Mouse (Mus musculus): ENCODE measurements around the gene Med13l. TPM values are rescaled to one million over a fixed set of nuclear protein-coding genes. Genes with fewer than 3 reads are reported as not detected.

The Med13l gene
- polyA plus RNA-seq, 1 experiment from 2014 or later, result 9.3 TPM

DNA sequence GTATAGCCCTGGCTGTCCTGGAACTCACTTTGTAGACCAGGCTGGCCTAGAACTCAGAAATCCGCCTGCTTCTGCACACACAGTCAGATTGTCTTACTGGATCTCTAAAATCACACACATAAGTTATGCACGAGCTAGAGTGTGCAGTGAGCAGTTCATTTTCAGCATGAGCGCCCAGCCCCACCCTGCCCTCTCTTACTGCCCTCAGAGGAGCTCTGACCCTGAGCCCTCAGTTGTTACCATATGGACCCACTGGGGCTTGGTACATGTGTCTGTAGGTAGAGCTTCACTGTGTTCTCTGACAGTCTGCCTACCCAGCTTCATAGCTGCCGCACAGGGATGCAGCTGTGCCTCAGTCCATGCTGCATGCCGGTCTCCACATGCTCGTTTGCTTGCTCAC is 15.4 kb downstream of the Med13l start:
- no peak overlapping the region for H3K27ac ChIP-seq
- WGBS, result 86% methylated on average over 6 of the region's 6 CpGs
- H3K36me3 ChIP-seq, result no peaks in the 10 kb centered on the region
- H3K9me3 ChIP-seq, result no peaks in the 10 kb centered on the region
- no peak overlapping the region for H3K9ac ChIP-seq
- peaks cover 29% of the 10 kb centered on the region for H3K4me1 ChIP-seq
- H3K4me3 ChIP-seq, result no peak overlapping the region
- H3K27me3 ChIP-seq, result no peaks in the 10 kb centered on the region
- no peak for ATAC-seq (ENCODE audit: borderline replicate concordance, extremely low read depth, low FRiP score, low TSS enrichment)
- H3K4me2 ChIP-seq, result no peak overlapping the region

DNA sequence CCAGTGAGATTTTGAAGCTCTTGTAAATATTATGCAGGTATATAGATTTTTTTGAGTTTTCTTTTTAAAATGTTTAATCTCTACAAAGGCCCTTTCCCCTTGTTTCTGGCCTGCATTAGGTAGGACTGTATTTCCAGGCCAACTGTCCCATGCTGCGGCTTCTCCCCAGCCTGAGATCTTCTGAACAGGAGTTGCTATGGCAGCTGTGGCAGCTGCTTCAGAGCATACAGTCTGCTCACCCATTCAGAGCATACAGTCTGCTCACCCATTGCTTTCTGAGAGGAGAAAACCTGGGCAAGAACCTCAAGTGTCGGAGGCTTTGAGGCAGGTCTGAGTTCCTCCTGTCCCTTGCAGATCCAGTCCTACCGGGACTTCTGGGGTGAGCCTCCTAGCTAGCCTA is 16.3 kb downstream of the Med13l start:
- no peak overlapping the region for H3K9ac ChIP-seq
- H3K4me3 ChIP-seq, result no peak overlapping the region
- H3K4me2 ChIP-seq, result no peak overlapping the region
- peaks cover 29% of the 10 kb centered on the region for H3K4me1 ChIP-seq
- no peak for ATAC-seq (ENCODE audit: borderline replicate concordance, extremely low read depth, low FRiP score, low TSS enrichment)
- H3K9me3 ChIP-seq, result no peaks in the 10 kb centered on the region
- no peaks in the 10 kb centered on the region for H3K36me3 ChIP-seq
- H3K27me3 ChIP-seq, result no peaks in the 10 kb centered on the region
- no peak overlapping the region for H3K27ac ChIP-seq
- 50% methylated on average over 3 of the region's 3 CpGs for WGBS

- H3K4me1 ChIP-seq, result peaks cover 19% of the 10 kb centered on the region
- no peak overlapping the region for H3K27ac ChIP-seq
- H3K4me2 ChIP-seq, result no peak overlapping the region
- no peaks in the 10 kb centered on the region for H3K9me3 ChIP-seq
- no peaks in the 10 kb centered on the region for H3K36me3 ChIP-seq
- ATAC-seq (ENCODE audit: borderline replicate concordance, extremely low read depth, low FRiP score, low TSS enrichment), result no peak
- no peak overlapping the region for H3K9ac ChIP-seq
- H3K27me3 ChIP-seq, result no peaks in the 10 kb centered on the region
- 58% methylated on average over 4 of the region's 4 CpGs for WGBS
- H3K4me3 ChIP-seq, result no peak overlapping the region
Observed at GRCm38 (mm10) chr5:118585355-118585754, 24.9 kb downstream of the Med13l start.

DNA sequence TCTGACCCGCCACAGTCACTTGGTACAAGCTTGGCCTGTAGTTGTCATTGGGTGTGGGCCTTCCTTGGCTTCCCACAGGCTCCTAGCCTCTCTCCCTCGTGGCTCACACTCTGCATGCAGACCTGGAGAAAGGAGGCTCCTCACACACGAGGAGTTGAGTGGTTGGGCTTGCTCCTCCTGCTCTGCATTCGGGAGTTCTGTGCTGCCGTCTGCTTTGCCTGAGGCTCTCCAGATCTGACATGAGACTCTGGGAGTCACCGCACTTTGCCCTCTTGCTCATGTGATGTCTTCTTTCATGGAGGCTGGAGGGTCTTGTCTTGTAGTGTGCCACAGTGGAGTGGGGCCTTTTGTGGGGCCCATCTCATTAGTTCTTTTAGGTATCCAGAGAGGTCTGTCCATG is 26.1 kb downstream of the Med13l start:
- 46% methylated on average over 6 of the region's 6 CpGs for WGBS
- no peak for ATAC-seq (ENCODE audit: borderline replicate concordance, extremely low read depth, low FRiP score, low TSS enrichment)
- H3K27ac ChIP-seq, result no peak overlapping the region
- no peak overlapping the region for H3K4me2 ChIP-seq
- no peaks in the 10 kb centered on the region for H3K9me3 ChIP-seq
- no peaks in the 10 kb centered on the region for H3K27me3 ChIP-seq
- peaks cover 32% of the 10 kb centered on the region for H3K4me1 ChIP-seq
- H3K4me3 ChIP-seq, result no peak overlapping the region
- no peaks in the 10 kb centered on the region for H3K36me3 ChIP-seq
- H3K9ac ChIP-seq, result no peak overlapping the region

DNA sequence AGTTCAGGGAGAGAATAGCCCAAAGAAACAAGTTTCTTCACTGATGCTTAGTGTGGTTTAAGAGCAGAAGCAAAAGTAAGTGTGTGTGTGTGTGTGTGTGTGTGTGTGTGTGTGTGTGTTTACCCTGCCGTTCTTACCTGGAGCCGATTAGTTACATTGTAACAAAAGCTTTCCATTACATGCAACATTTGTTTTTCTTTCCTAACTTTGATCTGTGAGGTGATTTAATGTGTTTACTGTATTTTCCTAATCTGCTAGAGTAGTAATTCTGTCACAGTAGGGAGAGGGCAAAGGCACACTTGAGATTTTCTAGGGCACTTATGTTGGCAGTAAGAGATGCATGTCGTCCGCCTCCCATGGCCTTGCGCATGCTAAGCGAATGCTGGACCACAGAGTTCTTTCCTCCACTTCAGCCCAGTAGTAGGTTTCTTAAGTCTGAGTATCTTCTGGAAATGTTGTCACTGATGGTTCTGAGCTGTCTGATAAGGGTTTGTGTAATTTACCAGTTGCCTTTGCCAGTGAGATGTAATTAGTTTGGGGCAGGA is 28.0 kb downstream of the Med13l start:
- no peaks in the 10 kb centered on the region for H3K9me3 ChIP-seq
- WGBS, result 50% methylated on average over 6 of the region's 6 CpGs
- no peak overlapping the region for H3K9ac ChIP-seq
- peaks cover 41% of the 10 kb centered on the region for H3K4me1 ChIP-seq
- H3K27me3 ChIP-seq, result no peaks in the 10 kb centered on the region
- H3K4me3 ChIP-seq, result no peak overlapping the region
- ATAC-seq (ENCODE audit: borderline replicate concordance, extremely low read depth, low FRiP score, low TSS enrichment), result no peak
- H3K4me2 ChIP-seq, result no peak overlapping the region
- no peak overlapping the region for H3K27ac ChIP-seq
- H3K36me3 ChIP-seq, result no peaks in the 10 kb centered on the region

DNA sequence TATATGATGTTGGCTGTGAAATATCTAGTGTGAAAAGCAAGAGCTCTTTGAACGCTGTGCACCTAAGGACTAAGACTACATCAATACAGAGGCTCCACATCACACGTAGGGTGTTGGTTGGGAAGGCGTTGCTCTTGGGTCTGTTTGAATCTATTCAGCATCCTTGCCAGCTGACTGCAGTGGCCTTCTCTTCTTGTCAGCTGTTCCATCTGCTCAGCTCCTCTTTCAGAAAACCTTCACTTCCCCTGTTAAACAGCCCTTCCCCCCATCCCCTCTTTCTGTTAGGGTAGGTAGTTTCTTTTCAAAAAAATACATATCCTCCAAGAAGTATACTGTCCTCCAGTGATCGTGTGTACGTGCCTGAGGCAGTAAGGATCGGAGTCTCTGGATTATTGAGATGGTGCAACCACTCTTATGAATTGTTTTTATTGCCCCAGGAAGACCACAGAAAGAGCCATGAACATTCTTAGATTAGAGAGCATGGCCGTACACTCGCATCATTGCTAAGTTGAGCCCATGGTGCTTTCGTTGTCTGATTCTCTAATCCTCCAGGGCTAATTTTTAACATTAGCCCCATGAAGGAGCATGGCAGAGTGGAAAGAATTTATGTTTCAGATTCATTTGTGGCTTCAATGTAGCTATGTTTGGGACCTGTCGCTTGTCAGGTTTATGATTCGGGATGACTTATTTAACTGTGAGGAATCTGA is 28.9 kb downstream of the Med13l start:
- Histone ChIP-seq H3K4me1 (peaks cover 41% of the 10 kb centered on the region), H3K9me3 (no peaks in the 10 kb centered on the region), H3K36me3 (no peaks in the 10 kb centered on the region), H3K4me3 (no peak overlapping the region), H3K27ac (no peak overlapping the region), H3K27me3 (no peaks in the 10 kb centered on the region), H3K4me2 (no peak overlapping the region), H3K9ac (no peak overlapping the region)
- no peak for ATAC-seq (ENCODE audit: borderline replicate concordance, extremely low read depth, low FRiP score, low TSS enrichment)
- 75% methylated on average over 11 of the region's 11 CpGs for WGBS

DNA sequence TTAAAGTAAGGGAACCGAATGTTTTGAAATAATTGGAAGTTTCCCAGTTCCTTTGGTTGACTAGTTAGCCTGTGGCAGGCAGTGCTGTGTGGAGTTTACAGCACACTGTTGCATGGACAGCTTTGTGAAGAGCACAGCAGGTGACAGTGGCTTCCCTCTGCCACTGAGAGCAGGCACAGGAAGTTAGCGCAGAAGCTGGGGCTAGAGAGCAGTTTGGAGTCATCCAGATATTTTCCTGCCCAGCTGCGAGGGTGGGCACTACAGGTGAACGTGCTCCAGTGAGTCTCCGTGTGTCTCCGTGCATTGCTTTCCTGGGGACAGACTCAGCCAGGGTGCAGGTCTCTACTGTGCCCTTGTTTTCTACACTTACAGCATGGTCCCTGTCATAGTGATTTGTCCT is 30.4 kb downstream of the Med13l start:
- Histone ChIP-seq H3K27me3 (no peaks in the 10 kb centered on the region), H3K4me1 (peaks cover 41% of the 10 kb centered on the region), H3K4me3 (no peak overlapping the region), H3K36me3 (no peaks in the 10 kb centered on the region), H3K4me2 (no peak overlapping the region), H3K9ac (no peak overlapping the region), H3K27ac (no peak overlapping the region), H3K9me3 (no peaks in the 10 kb centered on the region)
- WGBS, result 31% methylated on average over 6 of the region's 6 CpGs
- ATAC-seq (ENCODE audit: borderline replicate concordance, extremely low read depth, low FRiP score, low TSS enrichment), result no peak

DNA sequence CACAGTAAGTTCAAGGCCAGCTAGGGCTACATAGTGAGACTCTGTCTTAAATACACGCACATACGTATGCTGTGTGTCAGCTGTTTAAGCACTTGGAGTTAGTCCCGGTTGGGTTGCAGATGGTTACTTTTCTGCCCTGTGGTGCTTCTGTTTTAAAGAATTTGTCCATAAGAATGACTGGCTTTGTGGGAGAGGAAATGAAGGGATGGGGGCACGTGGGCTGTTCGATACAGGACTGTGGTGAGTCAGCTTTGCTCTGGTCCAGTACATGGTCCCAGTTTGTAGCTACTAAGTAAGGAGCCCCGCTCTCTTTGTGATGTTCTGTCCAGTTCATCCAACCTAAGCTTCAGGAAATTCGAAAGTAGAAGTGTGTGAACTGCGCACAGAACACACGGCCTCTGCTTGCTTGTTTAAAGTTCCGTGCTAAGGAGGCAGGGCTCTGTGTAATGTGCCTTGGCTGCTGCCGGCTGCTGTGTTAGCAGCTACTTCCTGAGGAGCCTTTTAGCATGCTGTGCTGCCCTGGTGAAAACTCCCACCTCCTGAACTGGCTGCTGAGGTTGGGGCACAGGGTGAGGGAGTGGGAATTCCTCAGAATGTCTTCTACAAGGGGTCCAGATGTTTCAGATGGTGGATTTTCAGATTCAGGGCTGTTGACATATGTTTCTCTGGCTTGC is 31.5 kb downstream of the Med13l start:
- no peak overlapping the region for H3K9ac ChIP-seq
- no peaks in the 10 kb centered on the region for H3K36me3 ChIP-seq
- peak overlapping the region; percentile 34 for H3K4me2 ChIP-seq
- H3K9me3 ChIP-seq, result no peaks in the 10 kb centered on the region
- H3K4me3 ChIP-seq, result no peak overlapping the region
- WGBS, result 16% methylated on average over 11 of the region's 11 CpGs
- peaks cover 41% of the 10 kb centered on the region for H3K4me1 ChIP-seq
- no peaks in the 10 kb centered on the region for H3K27me3 ChIP-seq
- no peak overlapping the region for H3K27ac ChIP-seq
- no peak for ATAC-seq (ENCODE audit: borderline replicate concordance, extremely low read depth, low FRiP score, low TSS enrichment)

DNA sequence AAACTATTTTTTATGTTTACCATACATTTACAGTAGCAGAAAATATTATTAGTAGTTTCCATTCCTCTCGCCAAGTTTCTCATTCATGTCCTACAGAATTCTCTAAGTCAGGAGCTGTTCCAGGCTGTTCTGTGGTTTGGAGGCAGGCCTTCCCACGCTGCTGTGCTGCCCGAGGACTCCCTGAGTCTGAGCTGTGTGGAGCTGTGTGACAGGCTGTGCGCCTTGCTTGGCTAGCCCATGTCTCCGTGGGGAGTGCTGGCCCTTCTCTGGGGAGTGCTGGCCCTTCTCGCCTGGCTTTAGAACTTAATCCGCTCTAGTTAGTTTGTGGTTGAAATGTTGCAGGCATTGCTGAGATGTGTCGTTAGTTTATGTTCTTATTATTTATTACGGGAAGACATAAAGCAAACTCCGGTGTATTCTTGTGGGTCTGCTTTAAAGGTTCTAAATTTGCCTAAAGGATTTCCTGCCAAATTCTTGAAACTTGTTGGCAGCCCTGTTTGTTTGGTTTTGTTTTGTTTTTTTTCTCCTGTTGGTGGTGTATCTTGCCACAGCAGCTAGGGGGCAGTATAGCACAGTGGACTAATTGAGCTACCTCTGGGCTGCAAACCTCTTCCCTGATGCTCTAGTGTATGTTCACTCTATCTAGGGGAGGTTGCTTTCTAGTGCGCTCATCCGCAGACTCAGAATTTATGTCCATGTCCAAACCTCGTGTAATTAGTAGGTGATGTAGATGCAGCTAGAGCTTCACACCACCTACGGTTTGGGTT is 34.2 kb downstream of the Med13l start:
- WGBS, result 59% methylated on average over 14 of the region's 14 CpGs
- Histone ChIP-seq H3K4me3 (no peak overlapping the region), H3K4me2 (no peak overlapping the region), H3K36me3 (no peaks in the 10 kb centered on the region), H3K4me1 (peaks cover 27% of the 10 kb centered on the region), H3K9me3 (no peaks in the 10 kb centered on the region), H3K27ac (0 out of 2 replicates have a peak overlapping the region, but pooled peaks have one; percentile 19), H3K9ac (no peak overlapping the region), H3K27me3 (no peaks in the 10 kb centered on the region)
- ATAC-seq (ENCODE audit: borderline replicate concordance, extremely low read depth, low FRiP score, low TSS enrichment), result no peak

DNA sequence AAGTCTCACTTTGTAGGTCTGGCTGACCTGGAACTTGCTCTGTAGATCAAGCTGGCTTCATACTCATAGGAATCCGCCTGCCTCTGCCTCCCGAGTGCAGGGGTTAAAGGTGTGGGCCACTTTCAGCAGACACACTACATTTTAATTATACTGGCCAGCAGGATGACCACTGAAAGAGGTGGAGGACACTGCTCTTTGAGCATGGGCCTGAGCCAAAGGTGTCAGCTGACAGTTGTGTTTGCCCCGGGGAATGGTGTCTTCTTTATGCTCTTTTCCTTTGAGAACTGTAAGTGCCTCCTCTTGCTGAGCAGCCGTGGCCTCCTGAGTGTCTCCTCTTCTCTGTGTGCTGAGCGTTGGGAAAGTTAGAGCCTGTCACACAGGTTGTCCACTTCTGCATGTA is 35.4 kb downstream of the Med13l start:
- H3K36me3 ChIP-seq, result no peaks in the 10 kb centered on the region
- H3K9me3 ChIP-seq, result no peaks in the 10 kb centered on the region
- H3K4me3 ChIP-seq, result no peak overlapping the region
- H3K4me1 ChIP-seq, result peaks cover 24% of the 10 kb centered on the region
- no peak overlapping the region for H3K9ac ChIP-seq
- H3K4me2 ChIP-seq, result no peak overlapping the region
- no peak overlapping the region for H3K27ac ChIP-seq
- 75% methylated on average over 5 of the region's 5 CpGs for WGBS
- ATAC-seq (ENCODE audit: borderline replicate concordance, extremely low read depth, low FRiP score, low TSS enrichment), result no peak
- no peaks in the 10 kb centered on the region for H3K27me3 ChIP-seq

DNA sequence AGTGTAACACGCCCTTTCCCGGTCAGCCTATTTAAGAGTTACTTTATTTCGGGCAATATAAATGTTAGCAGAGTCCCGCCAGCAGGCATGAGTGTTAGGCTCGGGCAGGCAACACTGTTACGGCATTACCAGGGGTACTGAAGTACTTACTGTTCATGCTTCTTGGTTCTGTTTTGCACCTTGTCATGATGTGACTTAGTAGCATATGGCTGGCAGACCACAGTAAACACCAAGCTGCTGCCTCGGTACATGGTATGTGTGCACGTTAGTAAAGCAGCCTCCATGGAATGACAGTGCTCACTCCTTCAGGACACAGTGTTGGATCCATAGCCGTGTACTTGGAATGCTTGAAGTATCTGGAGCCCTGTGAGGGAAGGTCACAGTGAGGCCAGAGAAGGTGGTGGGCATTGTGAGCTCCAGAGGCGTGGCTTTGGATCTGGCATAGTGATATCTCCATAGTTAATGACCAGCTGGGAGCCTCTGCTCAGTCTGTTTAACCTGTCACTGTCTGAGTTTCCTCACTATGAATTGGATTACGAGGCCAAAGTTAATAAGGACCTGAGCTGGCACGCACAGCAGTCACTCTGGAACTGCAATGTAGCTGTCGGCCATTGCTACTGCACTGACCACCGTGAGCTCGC is 36.1 kb downstream of the Med13l start:
- H3K4me3 ChIP-seq, result no peak overlapping the region
- no peak overlapping the region for H3K4me2 ChIP-seq
- H3K36me3 ChIP-seq, result no peaks in the 10 kb centered on the region
- no peak for ATAC-seq (ENCODE audit: borderline replicate concordance, extremely low read depth, low FRiP score, low TSS enrichment)
- 79% methylated on average over 15 of the region's 15 CpGs for WGBS
- H3K4me1 ChIP-seq, result peaks cover 17% of the 10 kb centered on the region
- H3K9ac ChIP-seq, result no peak overlapping the region
- no peaks in the 10 kb centered on the region for H3K27me3 ChIP-seq
- H3K9me3 ChIP-seq, result no peaks in the 10 kb centered on the region
- H3K27ac ChIP-seq, result no peak overlapping the region

Data from lung, embryonic 15.5 days (tissue).